In genomic region chr6:83795492-83795900, GRCm38 (mm10) we compare ENCODE assay signal across 9 mouse cellular contexts. TPM values are rescaled to one million over a fixed set of nuclear protein-coding genes. Genes with fewer than 3 reads are reported as not detected.
DNase-seq lines count a peak whose midpoint lies in the region; ATAC-seq and TF ChIP-seq lines count a peak whose summit lies in the region.
"Had no signal": no experiment of that assay in that cellular context is flagged by ENCODE, and none has a peak within 500 bp of the region (broad histone marks: within the 10 kb centered on the region; RNA-seq: fewer than 3 reads in every experiment).

No protein-coding gene starts in this region.

- no peak for TF ChIP-seq CTCF in spleen, adult 2 months (IDR thresholded peaks at IDR 0.05; ENCODE audit: extremely low read depth, insufficient read depth, insufficient read length, insufficient replicate concordance)
- TF ChIP-seq CTCF in stomach, postnatal 0 days (IDR thresholded peaks at IDR 0.05; ENCODE audit: low read depth), result no peak

- H3K9me3 ChIP-seq in hindbrain, embryonic 11.5 days (ENCODE audit: control insufficient read depth, low read length), result no peaks in the 10 kb centered on the region
- no peaks in the 10 kb centered on the region for H3K9me3 ChIP-seq in stomach, postnatal 0 days (ENCODE audit: control insufficient read depth, low read length)

- peak overlapping the region; percentile 83 for H3K9ac ChIP-seq in hindbrain, embryonic 11.5 days (ENCODE audit: low read depth, low read length)
- H3K9ac ChIP-seq in stomach, postnatal 0 days (ENCODE audit: low read length), result peak overlapping the region; percentile 75

- H3K36me3 ChIP-seq in spleen, adult 2 months (ENCODE audit: control insufficient read depth, insufficient read depth, low read length), result no peaks in the 10 kb centered on the region; the same call in 1 of the 2 replicates
- H3K36me3 ChIP-seq in hindbrain, embryonic 11.5 days (ENCODE audit: control insufficient read depth, insufficient read depth, low read length), result no peaks in the 10 kb centered on the region
- H3K36me3 ChIP-seq in stomach, postnatal 0 days (ENCODE audit: control insufficient read depth, insufficient read depth, low read length), result peaks cover 7% of the 10 kb centered on the region; the same call in 1 of the 2 replicates

- peak overlapping the region; percentile 75 for H3K4me3 ChIP-seq in spleen, adult 2 months (ENCODE audit: extremely low read depth, insufficient read depth, insufficient read length)
- peak overlapping the region; percentile 66 for H3K4me3 ChIP-seq in hindbrain, embryonic 11.5 days (ENCODE audit: low read depth, low read length)
- peak overlapping the region; percentile 80 for H3K4me3 ChIP-seq in stomach, postnatal 0 days (ENCODE audit: low read depth, low read length)

- peak; percentile 7; the same call in 1 of the 2 replicates for ATAC-seq in common myeloid progenitor, adult 5-6 weeks (replicated peaks; ENCODE audit: low read depth, poor library complexity, severe bottlenecking)
- no peak; the same call in 1 of the 2 replicates for ATAC-seq in hindbrain, embryonic 11.5 days (ENCODE audit: low FRiP score)
- ATAC-seq in megakaryocyte progenitor cell, adult 5-6 weeks (replicated peaks; ENCODE audit: poor library complexity), result peak; percentile 13
- peak; percentile 28 for ATAC-seq in stomach, postnatal 0 days (ENCODE audit: low FRiP score, low TSS enrichment)

- H3K27me3 ChIP-seq in spleen, adult 2 months (ENCODE audit: control insufficient read depth, insufficient read depth, low read length), result no peaks in the 10 kb centered on the region
- H3K27me3 ChIP-seq in hindbrain, embryonic 11.5 days (ENCODE audit: control insufficient read depth, insufficient read depth, low read length), result no peaks in the 10 kb centered on the region
- H3K27me3 ChIP-seq in stomach, postnatal 0 days (ENCODE audit: control insufficient read depth, insufficient read depth, low read length), result no peaks in the 10 kb centered on the region

- peak in 1 of 2 experiments; percentile 8 for DNase-seq in spleen, adult 2 months (ENCODE audit: low read depth in 1 of 2, low spot score in 2 of 2)
- DNase-seq in spleen, adult 18-20 months, result no peak
- peak; percentile 49 for DNase-seq in hindbrain, embryonic 11.5 days (ENCODE audit: low spot score)
- peak; percentile 41 to 46 for DNase-seq in left cerebral cortex, postnatal 36 days (ENCODE audit: low spot score in 2 of 2)
- DNase-seq in stomach, postnatal 0 days (ENCODE audit: low spot score), result peak; percentile 67
- DNase-seq in spleen, postnatal 10 days (ENCODE audit: low spot score in 2 of 2), result no peak

- no peak for TF ChIP-seq EP300 in stomach, postnatal 0 days (optimal IDR thresholded peaks at IDR 0.05)

- peaks cover 8% of the 10 kb centered on the region; the same call in 1 of the 2 replicates for H3K4me1 ChIP-seq in spleen, adult 2 months (ENCODE audit: control insufficient read depth, insufficient read depth, insufficient read length)
- H3K4me1 ChIP-seq in hindbrain, embryonic 11.5 days (replicated peaks; ENCODE audit: control insufficient read depth, insufficient read depth, low read length), result peaks cover 5% of the 10 kb centered on the region; the same call in 1 of the 2 replicates
- H3K4me1 ChIP-seq in stomach, postnatal 0 days (replicated peaks; ENCODE audit: control insufficient read depth, insufficient read depth), result 0 out of 2 replicates have a peak, but pooled peaks cover 4% of the 10 kb centered on the region

- intact Hi-C loops in left cerebral cortex, postnatal 36 days (cut with DNase I), result no loop called here

- 3% methylated on average over 13 of the region's 13 CpGs for WGBS in spleen, adult 2 months
- 15% methylated on average over 13 of the region's 13 CpGs for whole genome bisulfite sequencing in hindbrain, embryonic 11.5 days
- WGBS in stomach, postnatal 0 days, result 3% methylated on average over 13 of the region's 13 CpGs

- no peak for TF ChIP-seq POLR2A in spleen, adult 2 months (IDR thresholded peaks at IDR 0.05; ENCODE audit: low read depth, low read length)

- H3K4me2 ChIP-seq in hindbrain, embryonic 11.5 days (replicated peaks; ENCODE audit: low read depth, low read length), result peak overlapping the region; percentile 89
- peak overlapping the region; percentile 84 for H3K4me2 ChIP-seq in stomach, postnatal 0 days (replicated peaks; ENCODE audit: low read depth)

- peak overlapping the region; percentile 91 for H3K27ac ChIP-seq in spleen, adult 2 months (ENCODE audit: insufficient read depth, low read length)
- H3K27ac ChIP-seq in hindbrain, embryonic 11.5 days (ENCODE audit: low read depth, low read length), result peak overlapping the region; percentile 87
- peak overlapping the region; percentile 96 for H3K27ac ChIP-seq in stomach, postnatal 0 days (replicated peaks)

RNA-seq across cellular contexts. Expression of gene Nagk, which starts 0.7 kb away (rescaled TPM):
- 12.7 and 16.1 TPM in 2 replicates for polyA plus RNA-seq in spleen, adult 2 months (2012; rRNA removed)
- total RNA-seq in common myeloid progenitor, adult 5-6 weeks (2017), result 9.1 and 9.8 TPM in 2 replicates
- polyA plus RNA-seq in hindbrain, embryonic 11.5 days (2014; fragmentation: Nextera tagmentation; extraction: Ambion mirVana), result 35.9 and 42.6 TPM in 2 replicates
- 10 to 100 TPM; 48.4 to 50.1 TPM for total RNA-seq in left cerebral cortex, postnatal 36 days (2021)
- 19.7 and 21.5 TPM in 2 replicates for total RNA-seq in megakaryocyte progenitor cell, adult 5-6 weeks (2015)
- 12.4 and 13.2 TPM in 2 replicates for total RNA-seq in megakaryocyte progenitor cell, adult 5-6 weeks (2017)
- polyA plus RNA-seq in stomach, postnatal 0 days (2015; fragmentation: Nextera tagmentation; extraction: Ambion mirVana), result 70.8 and 73.3 TPM in 2 replicates

RNA-seq across cellular contexts. Expression of gene Tex261, which starts 19.9 kb away (rescaled TPM):
- polyA plus RNA-seq in spleen, adult 2 months (2012; rRNA removed), result 71.3 and 71.7 TPM in 2 replicates
- total RNA-seq in common myeloid progenitor, adult 5-6 weeks (2017), result 30.9 and 37.2 TPM in 2 replicates
- polyA plus RNA-seq in hindbrain, embryonic 11.5 days (2014; fragmentation: Nextera tagmentation; extraction: Ambion mirVana), result 48.1 and 50.1 TPM in 2 replicates
- total RNA-seq in left cerebral cortex, postnatal 36 days (2021), result 10 to 100 TPM; 47.0 to 47.9 TPM
- 57.5 TPM in 2 replicates for total RNA-seq in megakaryocyte progenitor cell, adult 5-6 weeks (2015)
- 36.5 and 39.8 TPM in 2 replicates for total RNA-seq in megakaryocyte progenitor cell, adult 5-6 weeks (2017)
- polyA plus RNA-seq in stomach, postnatal 0 days (2015; fragmentation: Nextera tagmentation; extraction: Ambion mirVana), result 71.7 and 74.7 TPM in 2 replicates

RNA-seq across cellular contexts. Expression of gene Ankrd53, which starts 33.1 kb away (rescaled TPM):
- not detected in 2 replicates for polyA plus RNA-seq in spleen, adult 2 months (2012; rRNA removed)
- total RNA-seq in common myeloid progenitor, adult 5-6 weeks (2017), result not detected in 2 replicates
- 0.12 TPM in 1 of 2 replicates, not detected in the other for polyA plus RNA-seq in hindbrain, embryonic 11.5 days (2014; fragmentation: Nextera tagmentation; extraction: Ambion mirVana)
- total RNA-seq in left cerebral cortex, postnatal 36 days (2021), result not detected
- not detected in 2 replicates for total RNA-seq in megakaryocyte progenitor cell, adult 5-6 weeks (2015)
- not detected in 2 replicates for total RNA-seq in megakaryocyte progenitor cell, adult 5-6 weeks (2017)
- not detected in 2 replicates for polyA plus RNA-seq in stomach, postnatal 0 days (2015; fragmentation: Nextera tagmentation; extraction: Ambion mirVana)
- polyA plus RNA-seq: frontal cortex, adult 2 months had no signal

RNA-seq across cellular contexts. Expression of gene Paip2b, which starts 36.0 kb away (rescaled TPM):
- 5.0 and 6.1 TPM in 2 replicates for polyA plus RNA-seq in spleen, adult 2 months (2012; rRNA removed)
- total RNA-seq in common myeloid progenitor, adult 5-6 weeks (2017), result 13.2 and 23.2 TPM in 2 replicates
- 22.2 and 22.3 TPM in 2 replicates for polyA plus RNA-seq in hindbrain, embryonic 11.5 days (2014; fragmentation: Nextera tagmentation; extraction: Ambion mirVana)
- total RNA-seq in left cerebral cortex, postnatal 36 days (2021), result 10 to 100 TPM; 55.0 to 56.6 TPM
- total RNA-seq in megakaryocyte progenitor cell, adult 5-6 weeks (2015), result 5.8 and 8.7 TPM in 2 replicates
- 12.7 and 14.1 TPM in 2 replicates for total RNA-seq in megakaryocyte progenitor cell, adult 5-6 weeks (2017)
- polyA plus RNA-seq in stomach, postnatal 0 days (2015; fragmentation: Nextera tagmentation; extraction: Ambion mirVana), result 7.1 and 9.1 TPM in 2 replicates

RNA-seq across cellular contexts. Expression of gene Atp6v1b1, which starts 52.7 kb away (rescaled TPM):
- polyA plus RNA-seq in spleen, adult 2 months (2012; rRNA removed), result 0.14 TPM in 1 of 2 replicates, not detected in the other
- not detected in 2 replicates for total RNA-seq in common myeloid progenitor, adult 5-6 weeks (2017)
- 0.15 TPM in 1 of 2 replicates, not detected in the other for polyA plus RNA-seq in hindbrain, embryonic 11.5 days (2014; fragmentation: Nextera tagmentation; extraction: Ambion mirVana)
- total RNA-seq in left cerebral cortex, postnatal 36 days (2021), result not detected
- total RNA-seq in megakaryocyte progenitor cell, adult 5-6 weeks (2015), result not detected in 2 replicates
- not detected in 2 replicates for total RNA-seq in megakaryocyte progenitor cell, adult 5-6 weeks (2017)
- polyA plus RNA-seq in stomach, postnatal 0 days (2015; fragmentation: Nextera tagmentation; extraction: Ambion mirVana), result 0.08 and 0.30 TPM in 2 replicates

Comparison
In these comparisons a context has a peak if more than half of its experiments do, and no peak if none do; other contexts are left out.
1. DNase-seq: peak in hindbrain, embryonic 11.5 days (single experiment), left cerebral cortex, postnatal 36 days (2 of 2) and stomach, postnatal 0 days (single experiment); none in spleen, adult 18-20 months (0 of 2) and spleen, postnatal 10 days (0 of 2).
2. Peak in every context shown above with its lines, with median percentiles within 50 percentile points of each other: H3K27ac ChIP-seq and H3K4me3 ChIP-seq.